Mouse (Mus musculus): Measurements from ENCODE around the gene Tti1. TPM values are rescaled to one million over a fixed set of nuclear protein-coding genes. Genes with fewer than 3 reads are reported as not detected.

The Tti1 gene
- 28.1 and 29.8 TPM in 2 replicates for polyA plus RNA-seq (2015; fragmentation: Nextera tagmentation; extraction: Ambion mirVana)

- H3K27me3 ChIP-seq: no peaks in the 10 kb centered on the region
- peak within 1 kb of the TSS; percentile 68 for H3K4me3 ChIP-seq (replicated peaks)
- under 1% methylated on average over 52 of the region's 52 CpGs for WGBS
- peak within 1 kb of the TSS; percentile 89 for H3K9ac ChIP-seq
- peaks cover 7% of the 10 kb centered on the region for H3K36me3 ChIP-seq
- H3K9me3 ChIP-seq (replicated peaks): no peaks in the 10 kb centered on the region
- peak within 1 kb of the TSS; percentile 98 for H3K27ac ChIP-seq
- peak within 1 kb of the TSS; percentile 79 for H3K4me2 ChIP-seq
- peaks cover 41% of the 10 kb centered on the region for H3K4me1 ChIP-seq
- peak; percentile 95 for ATAC-seq (replicated peaks; ENCODE audit: low FRiP score)
Observed at GRCm38 (mm10) chr2:158028354-158028863, at the start of gene Tti1, which contains the start of gene Rprd1b. TSS of gene Tti1 (minus strand) at chr2:158028433. TSS of gene Rprd1b (plus strand) at chr2:158028497.

- H3K27ac ChIP-seq: no peak overlapping the region
- H3K9ac ChIP-seq: no peak overlapping the region
- H3K4me2 ChIP-seq: no peak overlapping the region
- H3K4me3 ChIP-seq (replicated peaks): no peak overlapping the region
- peaks cover 55% of the 10 kb centered on the region for H3K36me3 ChIP-seq
- WGBS: 53% methylated on average over 2 of the region's 2 CpGs
- no peak for ATAC-seq (replicated peaks; ENCODE audit: low FRiP score)
- no peaks in the 10 kb centered on the region for H3K27me3 ChIP-seq
- H3K9me3 ChIP-seq (replicated peaks): no peaks in the 10 kb centered on the region
- H3K4me1 ChIP-seq: peaks cover 19% of the 10 kb centered on the region
Observed at GRCm38 (mm10) chr2:158077981-158078380, 49.7 kb upstream of the Tti1 start.

GRCm38 (mm10) chr2:158076690-158077089 is 48.5 kb upstream of the Tti1 start:
- Histone ChIP-seq H3K9ac (no peak overlapping the region), H3K4me1 (peaks cover 19% of the 10 kb centered on the region), H3K9me3 (replicated peaks) (no peaks in the 10 kb centered on the region), H3K4me2 (no peak overlapping the region), H3K4me3 (replicated peaks) (no peak overlapping the region), H3K27me3 (no peaks in the 10 kb centered on the region), H3K36me3 (peaks cover 68% of the 10 kb centered on the region), H3K27ac (no peak overlapping the region)
- ATAC-seq (replicated peaks; ENCODE audit: low FRiP score): no peak
- WGBS: 86% methylated on average over 6 of the region's 6 CpGs

- H3K4me3 ChIP-seq (replicated peaks): no peak overlapping the region
- H3K27ac ChIP-seq: no peak overlapping the region
- 88% methylated on average over 5 of the region's 5 CpGs for whole genome bisulfite sequencing
- ATAC-seq (replicated peaks; ENCODE audit: low FRiP score): no peak
- no peak overlapping the region for H3K9ac ChIP-seq
- no peak overlapping the region for H3K4me2 ChIP-seq
- H3K27me3 ChIP-seq: no peaks in the 10 kb centered on the region
- peaks cover 86% of the 10 kb centered on the region for H3K36me3 ChIP-seq
- H3K4me1 ChIP-seq: peaks cover 12% of the 10 kb centered on the region
- H3K9me3 ChIP-seq (replicated peaks): no peaks in the 10 kb centered on the region
Observed at GRCm38 (mm10) chr2:158074835-158075234, 46.6 kb upstream of the Tti1 start.

GRCm38 (mm10) chr2:158071633-158071995 is 43.4 kb upstream of the Tti1 start:
- Histone ChIP-seq H3K4me2 (no peak overlapping the region), H3K9me3 (replicated peaks) (no peaks in the 10 kb centered on the region), H3K4me3 (replicated peaks) (no peak overlapping the region), H3K36me3 (peaks cover 94% of the 10 kb centered on the region), H3K27ac (0 out of 2 replicates have a peak overlapping the region, but pooled peaks have one; percentile 22), H3K9ac (no peak overlapping the region), H3K27me3 (no peaks in the 10 kb centered on the region), H3K4me1 (peaks cover 8% of the 10 kb centered on the region)
- 71% methylated on average over 5 of the region's 5 CpGs for WGBS
- ATAC-seq (replicated peaks; ENCODE audit: low FRiP score): no peak

- Histone ChIP-seq H3K27me3 (no peaks in the 10 kb centered on the region), H3K27ac (peak overlapping the region; percentile 22; the same call in 1 of the 2 replicates), H3K9me3 (replicated peaks) (no peaks in the 10 kb centered on the region), H3K4me3 (replicated peaks) (no peak overlapping the region), H3K4me1 (peaks cover 11% of the 10 kb centered on the region), H3K9ac (no peak overlapping the region), H3K36me3 (peaks cover 94% of the 10 kb centered on the region), H3K4me2 (no peak overlapping the region)
- no peak for ATAC-seq (replicated peaks; ENCODE audit: low FRiP score)
- 62% methylated on average over 3 of the region's 3 CpGs for WGBS
Observed at GRCm38 (mm10) chr2:158070885-158071632, 42.8 kb upstream of the Tti1 start.

- Histone ChIP-seq H3K27me3 (no peaks in the 10 kb centered on the region), H3K9me3 (replicated peaks) (no peaks in the 10 kb centered on the region), H3K27ac (no peak overlapping the region), H3K4me3 (replicated peaks) (no peak overlapping the region), H3K36me3 (peaks cover 90% of the 10 kb centered on the region), H3K4me2 (no peak overlapping the region), H3K4me1 (peaks cover 16% of the 10 kb centered on the region), H3K9ac (no peak overlapping the region)
- no peak for ATAC-seq (replicated peaks; ENCODE audit: low FRiP score)
Observed at GRCm38 (mm10) chr2:158068444-158068971, 40.3 kb upstream of the Tti1 start.

GRCm38 (mm10) chr2:158067260-158067824 is 39.1 kb upstream of the Tti1 start:
- 99% methylated on average over 5 of the region's 5 CpGs for WGBS
- H3K27me3 ChIP-seq: no peaks in the 10 kb centered on the region
- H3K36me3 ChIP-seq: peaks cover 88% of the 10 kb centered on the region
- H3K4me2 ChIP-seq: no peak overlapping the region
- no peak for ATAC-seq (replicated peaks; ENCODE audit: low FRiP score)
- no peaks in the 10 kb centered on the region for H3K9me3 ChIP-seq (replicated peaks)
- H3K4me3 ChIP-seq (replicated peaks): no peak overlapping the region
- H3K4me1 ChIP-seq: peaks cover 16% of the 10 kb centered on the region
- no peak overlapping the region for H3K9ac ChIP-seq
- H3K27ac ChIP-seq: no peak overlapping the region

GRCm38 (mm10) chr2:158066456-158066855 is 38.2 kb upstream of the Tti1 start:
- Histone ChIP-seq H3K9ac (no peak overlapping the region), H3K4me1 (peaks cover 16% of the 10 kb centered on the region), H3K9me3 (replicated peaks) (no peaks in the 10 kb centered on the region), H3K27me3 (no peaks in the 10 kb centered on the region), H3K36me3 (peaks cover 88% of the 10 kb centered on the region), H3K27ac (no peak overlapping the region), H3K4me2 (no peak overlapping the region), H3K4me3 (replicated peaks) (no peak overlapping the region)
- ATAC-seq (replicated peaks; ENCODE audit: low FRiP score): no peak

GRCm38 (mm10) chr2:158065064-158065463 is 36.8 kb upstream of the Tti1 start:
- H3K27ac ChIP-seq: no peak overlapping the region
- H3K4me2 ChIP-seq: no peak overlapping the region
- no peak overlapping the region for H3K4me3 ChIP-seq (replicated peaks)
- 0 out of 2 replicates have a peak, but pooled peaks cover 8% of the 10 kb centered on the region for H3K4me1 ChIP-seq
- no peaks in the 10 kb centered on the region for H3K27me3 ChIP-seq
- WGBS: 78% methylated on average over 5 of the region's 5 CpGs
- no peak for ATAC-seq (replicated peaks; ENCODE audit: low FRiP score)
- peaks cover 88% of the 10 kb centered on the region for H3K36me3 ChIP-seq
- H3K9me3 ChIP-seq (replicated peaks): no peaks in the 10 kb centered on the region
- no peak overlapping the region for H3K9ac ChIP-seq

- 33% methylated on average over 3 of the region's 3 CpGs for WGBS
- Histone ChIP-seq H3K27me3 (no peaks in the 10 kb centered on the region), H3K4me2 (no peak overlapping the region), H3K27ac (peak overlapping the region; percentile 10; the same call in 1 of the 2 replicates), H3K9me3 (replicated peaks) (no peaks in the 10 kb centered on the region), H3K4me1 (0 out of 2 replicates have a peak, but pooled peaks cover 8% of the 10 kb centered on the region), H3K4me3 (replicated peaks) (no peak overlapping the region), H3K36me3 (peaks cover 90% of the 10 kb centered on the region), H3K9ac (no peak overlapping the region)
- ATAC-seq (replicated peaks; ENCODE audit: low FRiP score): no peak
Observed at GRCm38 (mm10) chr2:158064571-158065048, 36.4 kb upstream of the Tti1 start.

GRCm38 (mm10) chr2:158063036-158063435 is 34.8 kb upstream of the Tti1 start:
- H3K4me3 ChIP-seq (replicated peaks): no peak overlapping the region
- H3K4me2 ChIP-seq: no peak overlapping the region
- 0 out of 2 replicates have a peak, but pooled peaks cover 8% of the 10 kb centered on the region for H3K4me1 ChIP-seq
- no peak overlapping the region for H3K9ac ChIP-seq
- 83% methylated on average over 3 of the region's 3 CpGs for WGBS
- peaks cover 94% of the 10 kb centered on the region for H3K36me3 ChIP-seq
- no peak for ATAC-seq (replicated peaks; ENCODE audit: low FRiP score)
- H3K27ac ChIP-seq: no peak overlapping the region
- no peaks in the 10 kb centered on the region for H3K9me3 ChIP-seq (replicated peaks)
- no peaks in the 10 kb centered on the region for H3K27me3 ChIP-seq
